Mouse (Mus musculus): ENCODE results near the gene H2-Q10.
"Not testable (repeated sequence)": the region's sequence is repeated elsewhere in the genome, so short reads cannot be mapped to it uniquely, and the experiment has no call there.

Gene H2-Q10

GRCm38 (mm10) chr17:35469842-35470751 is at the start of gene H2-Q10:
Gene H2-Q10 (plus strand): TSS chr17:35470089.
- peaks cover 16% of the 10 kb centered on the region for H3K4me1 ChIP-seq (replicated peaks; ENCODE audit: low read depth, low read length)
- TF ChIP-seq CTCF (conservative IDR thresholded peaks at IDR 0.05; ENCODE audit: low read length), result no peak
- TF ChIP-seq NANOG (IDR thresholded peaks at IDR 0.05; ENCODE audit: borderline replicate concordance, low read length), result no peak
- no peak for TF ChIP-seq POU5F1 (IDR thresholded peaks at IDR 0.05; ENCODE audit: borderline replicate concordance, low read length)
- H3K4me3 ChIP-seq (replicated peaks; ENCODE audit: low read length), result peak within 1 kb of the TSS; percentile 78
- peaks cover 49% of the 10 kb centered on the region for H3K27me3 ChIP-seq (ENCODE audit: insufficient read depth, low read length)
- no peaks in the 10 kb centered on the region for H3K36me3 ChIP-seq (ENCODE audit: insufficient read depth, low read length)
- H3K9me3 ChIP-seq (ENCODE audit: low read length), result no peaks in the 10 kb centered on the region

- H3K36me3 ChIP-seq (ENCODE audit: insufficient read depth, low read length); H3K4me3 ChIP-seq (replicated peaks; ENCODE audit: low read length); H3K4me1 ChIP-seq (replicated peaks; ENCODE audit: low read depth, low read length): not testable (repeated sequence)
- peak; percentile 98 for TF ChIP-seq CTCF (conservative IDR thresholded peaks at IDR 0.05; ENCODE audit: low read length)
- Histone ChIP-seq H3K9me3 (ENCODE audit: low read length) (peaks cover 21% of the 10 kb centered on the region), H3K27me3 (ENCODE audit: insufficient read depth, low read length) (peaks cover 40% of the 10 kb centered on the region)
Measured at GRCm38 (mm10) chr17:35420206-35420810, 49.6 kb upstream of the H2-Q10 start.

GRCm38 (mm10) chr17:35421331-35421730 is 48.6 kb upstream of the H2-Q10 start:
- H3K4me3 ChIP-seq (replicated peaks; ENCODE audit: low read length); H3K36me3 ChIP-seq (ENCODE audit: insufficient read depth, low read length): not testable (repeated sequence)
- H3K4me1 ChIP-seq (replicated peaks; ENCODE audit: low read depth, low read length), result peaks cover 12% of the 10 kb centered on the region
- peaks cover 49% of the 10 kb centered on the region for H3K27me3 ChIP-seq (ENCODE audit: insufficient read depth, low read length)
- peaks cover 24% of the 10 kb centered on the region for H3K9me3 ChIP-seq (ENCODE audit: low read length)

- Histone ChIP-seq H3K27me3 (ENCODE audit: insufficient read depth, low read length) (peaks cover 51% of the 10 kb centered on the region), H3K4me1 (replicated peaks; ENCODE audit: low read depth, low read length) (peaks cover 12% of the 10 kb centered on the region), H3K9me3 (ENCODE audit: low read length) (peaks cover 24% of the 10 kb centered on the region)
- H3K4me3 ChIP-seq (replicated peaks; ENCODE audit: low read length); H3K36me3 ChIP-seq (ENCODE audit: insufficient read depth, low read length): not testable (repeated sequence)
Measured at GRCm38 (mm10) chr17:35422360-35422759, 47.5 kb upstream of the H2-Q10 start.

GRCm38 (mm10) chr17:35423131-35423810 is 46.6 kb upstream of the H2-Q10 start:
- Histone ChIP-seq H3K27me3 (ENCODE audit: insufficient read depth, low read length) (peaks cover 51% of the 10 kb centered on the region), H3K4me1 (replicated peaks; ENCODE audit: low read depth, low read length) (peaks cover 12% of the 10 kb centered on the region), H3K9me3 (ENCODE audit: low read length) (peaks cover 24% of the 10 kb centered on the region)
- not testable (repeated sequence) for H3K36me3 ChIP-seq (ENCODE audit: insufficient read depth, low read length); H3K4me3 ChIP-seq (replicated peaks; ENCODE audit: low read length)

- peaks cover 12% of the 10 kb centered on the region for H3K4me1 ChIP-seq (replicated peaks; ENCODE audit: low read depth, low read length)
- not testable (repeated sequence) for H3K36me3 ChIP-seq (ENCODE audit: insufficient read depth, low read length); H3K4me3 ChIP-seq (replicated peaks; ENCODE audit: low read length)
- H3K9me3 ChIP-seq (ENCODE audit: low read length), result peaks cover 29% of the 10 kb centered on the region
- peaks cover 50% of the 10 kb centered on the region for H3K27me3 ChIP-seq (ENCODE audit: insufficient read depth, low read length)
Measured at GRCm38 (mm10) chr17:35424106-35424505, 45.8 kb upstream of the H2-Q10 start.

- Histone ChIP-seq H3K27me3 (ENCODE audit: insufficient read depth, low read length) (peaks cover 47% of the 10 kb centered on the region), H3K4me1 (replicated peaks; ENCODE audit: low read depth, low read length) (peaks cover 12% of the 10 kb centered on the region), H3K4me3 (replicated peaks; ENCODE audit: low read length) (peak within 1 kb of the TSS; percentile 80), H3K9me3 (ENCODE audit: low read length) (peaks cover 36% of the 10 kb centered on the region)
- not testable (repeated sequence) for H3K36me3 ChIP-seq (ENCODE audit: insufficient read depth, low read length)
Measured at GRCm38 (mm10) chr17:35424624-35425416, 45.1 kb upstream of the H2-Q10 start, which contains the start of gene H2-Q6. Gene H2-Q6 (plus strand): TSS chr17:35424850.

GRCm38 (mm10) chr17:35425474-35425873 is 44.4 kb upstream of the H2-Q10 start:
- Histone ChIP-seq H3K4me3 (replicated peaks; ENCODE audit: low read length) (peak overlapping the region; percentile 80), H3K27me3 (ENCODE audit: insufficient read depth, low read length) (peaks cover 47% of the 10 kb centered on the region), H3K9me3 (ENCODE audit: low read length) (peaks cover 41% of the 10 kb centered on the region)
- not testable (repeated sequence) for H3K4me1 ChIP-seq (replicated peaks; ENCODE audit: low read depth, low read length); H3K36me3 ChIP-seq (ENCODE audit: insufficient read depth, low read length)

- Histone ChIP-seq H3K27me3 (ENCODE audit: insufficient read depth, low read length) (peaks cover 38% of the 10 kb centered on the region), H3K9me3 (ENCODE audit: low read length) (peaks cover 33% of the 10 kb centered on the region)
- H3K4me1 ChIP-seq (replicated peaks; ENCODE audit: low read depth, low read length); H3K4me3 ChIP-seq (replicated peaks; ENCODE audit: low read length); H3K36me3 ChIP-seq (ENCODE audit: insufficient read depth, low read length): not testable (repeated sequence)
Measured at GRCm38 (mm10) chr17:35428883-35429282, 41.0 kb upstream of the H2-Q10 start.

- peaks cover 23% of the 10 kb centered on the region for H3K9me3 ChIP-seq (ENCODE audit: low read length)
- not testable (repeated sequence) for H3K4me3 ChIP-seq (replicated peaks; ENCODE audit: low read length); H3K36me3 ChIP-seq (ENCODE audit: insufficient read depth, low read length); H3K4me1 ChIP-seq (replicated peaks; ENCODE audit: low read depth, low read length)
- peaks cover 27% of the 10 kb centered on the region for H3K27me3 ChIP-seq (ENCODE audit: insufficient read depth, low read length)
Measured at GRCm38 (mm10) chr17:35430671-35431070, 39.2 kb upstream of the H2-Q10 start.

GRCm38 (mm10) chr17:35432167-35432566 is 37.7 kb upstream of the H2-Q10 start:
- Histone ChIP-seq H3K9me3 (ENCODE audit: low read length) (peaks cover 27% of the 10 kb centered on the region), H3K27me3 (ENCODE audit: insufficient read depth, low read length) (peaks cover 31% of the 10 kb centered on the region)
- not testable (repeated sequence) for H3K4me3 ChIP-seq (replicated peaks; ENCODE audit: low read length); H3K36me3 ChIP-seq (ENCODE audit: insufficient read depth, low read length); H3K4me1 ChIP-seq (replicated peaks; ENCODE audit: low read depth, low read length)
